Mouse (Mus musculus) gastrocnemius, postnatal 14 days (tissue): ENCODE measurements at regions not wholly inside any gene's neighbourhood (a gene's known extent, or its start where the extent isn't known, plus 50 kb on each side); places are given as distances from the start of the nearest gene placed in this dataset.

ENCODE experiments used
- DNase-seq: peaks from one replicate; pipeline ENCODE4 v3.0.0; 2021; ENCODE audit warnings: mixed read lengths
- intact Hi-C: fragments of 180-260 bp; cut with DNase I; formaldehyde crosslinking; loops from one replicate; pipeline ENCODE4 v1.15.1; 2025; ENCODE audit warnings: low total_unique reads

DNA sequence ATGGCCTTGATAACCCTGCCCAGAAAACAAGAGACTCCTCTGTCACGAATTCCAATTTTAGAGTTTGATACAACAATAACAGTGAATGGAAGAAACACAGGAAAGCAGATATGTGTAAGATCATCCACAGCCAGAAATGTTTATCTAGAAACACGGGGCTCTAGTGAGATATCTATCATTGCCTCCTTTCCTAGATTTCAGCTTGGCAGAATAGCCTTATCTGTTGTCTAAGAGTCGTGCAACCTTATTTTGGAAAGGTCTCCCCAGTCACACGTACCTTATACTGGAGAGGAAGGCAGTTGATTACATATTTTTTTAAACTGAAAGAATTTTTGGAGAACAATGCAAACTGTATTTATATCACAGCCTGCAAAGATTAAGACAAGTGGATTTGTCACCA is 61.6 kb downstream of the Gm10295 start:
- intact Hi-C loops = no loop called here
- DNase-seq = no peak

DNA sequence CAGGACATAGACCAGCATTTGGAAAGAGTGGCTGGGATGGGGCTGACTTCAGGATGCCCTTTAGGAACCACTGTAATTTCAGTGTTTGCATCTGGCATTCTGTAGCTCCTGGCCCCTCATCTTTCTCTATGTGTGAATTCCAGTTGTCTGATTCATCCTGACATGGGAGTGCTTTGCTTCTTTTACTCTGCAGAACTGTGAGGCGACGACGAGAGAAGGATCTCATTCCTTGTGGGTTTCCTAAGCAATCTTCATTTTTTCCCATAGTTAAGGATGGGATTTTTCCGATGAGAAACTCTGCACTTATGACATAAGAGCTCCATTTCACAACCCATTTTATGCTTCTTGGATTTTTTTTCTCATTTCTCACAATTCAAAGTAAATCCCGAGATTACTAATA is 62.0 kb downstream of the Gm10295 start:
- DNase-seq = no peak
- intact Hi-C loops = no loop called here

DNA sequence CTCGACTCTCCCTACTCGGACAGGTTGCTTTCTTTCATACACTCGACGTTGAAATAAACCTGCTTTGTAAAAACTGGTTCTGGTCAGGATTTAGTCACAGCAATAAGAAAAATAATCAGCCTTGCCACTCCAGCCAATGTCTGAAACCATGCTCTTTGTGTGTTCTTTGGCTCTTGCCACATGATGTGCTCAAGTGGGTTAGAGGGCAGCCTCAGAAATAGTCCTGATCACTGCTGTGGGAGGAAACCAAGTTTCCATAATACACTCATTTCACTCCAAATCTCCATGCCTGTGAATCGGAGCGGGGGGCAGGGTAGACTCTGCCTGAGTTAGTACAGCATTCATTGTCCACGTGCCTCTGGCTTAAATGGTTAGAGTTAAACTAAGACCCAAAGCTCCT is 63.8 kb downstream of the Gm10295 start:
- DNase-seq = no peak
- intact Hi-C loops = no loop called here

DNA sequence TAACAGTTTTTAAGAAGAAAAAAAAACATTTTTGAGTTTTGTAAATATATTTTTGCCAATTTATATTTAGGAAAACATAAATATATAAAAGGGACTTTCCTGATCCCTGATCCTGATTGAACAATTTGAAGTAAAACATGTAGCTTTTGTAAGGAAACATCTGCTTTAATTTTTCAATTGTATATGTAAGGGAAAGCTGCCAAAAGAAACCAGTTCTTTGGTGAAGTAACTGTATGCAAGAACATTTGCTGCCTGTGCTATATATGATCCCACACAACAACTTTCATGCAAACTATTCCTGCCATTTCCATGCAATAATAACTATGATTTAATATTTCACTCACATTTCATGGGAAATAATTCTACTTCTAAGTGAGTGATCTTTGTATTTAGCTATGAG is 67.0 kb downstream of the Gm10295 start:
- intact Hi-C loops = loop anchor here (5.0 kb wide), 1 partner anchor 1822 kb away; no protein-coding TSS in a partner anchor
- no peak for DNase-seq

DNA sequence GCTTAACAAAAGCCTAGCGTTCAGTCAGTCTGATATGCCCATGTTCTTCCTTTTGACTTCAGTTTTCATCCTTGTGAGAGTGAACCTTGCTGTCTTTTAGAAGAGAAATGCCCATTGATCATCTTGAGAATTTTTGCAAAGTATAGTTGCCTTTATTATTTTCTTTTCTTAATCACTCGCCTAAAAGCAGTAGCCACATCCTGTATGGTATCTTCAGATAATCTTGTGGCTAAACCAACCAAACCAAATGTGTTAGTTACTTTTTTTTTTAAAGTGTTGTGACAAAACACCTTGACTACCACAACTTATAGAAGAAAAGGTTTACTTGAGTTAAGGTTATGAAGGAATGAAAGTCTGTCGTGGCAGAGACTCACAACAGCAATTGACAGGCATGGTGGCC is 67.9 kb downstream of the Gm10295 start:
- no peak for DNase-seq
- intact Hi-C loops = loop anchor here (5.0 kb wide), 1 partner anchor 1821 kb away; no protein-coding TSS in a partner anchor

DNA sequence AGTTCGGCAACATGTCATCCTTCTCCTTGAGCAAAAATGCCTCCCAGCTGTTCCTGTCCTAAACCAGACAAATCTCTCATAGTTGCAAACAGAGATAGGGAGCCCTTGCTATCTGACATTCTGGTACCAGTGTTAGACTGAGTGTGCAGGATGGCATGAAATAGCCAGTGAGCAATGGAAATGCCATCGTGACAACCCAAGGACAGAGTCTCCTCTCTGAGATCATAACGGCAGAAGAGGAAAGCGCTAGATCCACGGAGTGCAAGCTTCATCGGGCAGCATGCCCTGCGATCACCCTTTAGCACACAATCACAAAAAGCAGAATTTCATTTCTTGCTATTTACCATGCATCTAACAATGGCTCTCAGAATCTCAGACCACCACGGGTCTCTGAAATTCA is 85.2 kb downstream of the Gm10295 start:
- DNase-seq = no peak
- intact Hi-C loops = no loop called here

DNA sequence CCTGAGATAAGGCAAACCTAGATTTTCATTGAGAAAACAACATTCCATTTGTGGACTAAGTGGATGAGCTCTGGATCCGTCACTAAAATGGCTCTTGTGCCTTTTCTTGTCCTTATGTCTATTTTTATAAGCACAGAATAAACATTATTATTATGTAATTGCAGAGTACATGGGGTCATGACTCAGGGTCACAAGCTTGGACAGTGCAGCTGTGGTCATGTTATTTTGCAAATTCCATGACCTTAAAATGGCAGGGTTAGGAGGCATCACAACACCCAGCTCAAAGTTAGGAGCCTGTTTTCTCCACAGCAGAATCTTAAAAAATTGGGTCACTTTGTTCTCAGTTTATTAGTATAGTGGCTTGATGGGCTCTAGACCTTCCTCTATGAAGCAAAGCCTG is 87.2 kb downstream of the Gm10295 start:
- intact Hi-C loops = no loop called here
- no peak for DNase-seq

DNA sequence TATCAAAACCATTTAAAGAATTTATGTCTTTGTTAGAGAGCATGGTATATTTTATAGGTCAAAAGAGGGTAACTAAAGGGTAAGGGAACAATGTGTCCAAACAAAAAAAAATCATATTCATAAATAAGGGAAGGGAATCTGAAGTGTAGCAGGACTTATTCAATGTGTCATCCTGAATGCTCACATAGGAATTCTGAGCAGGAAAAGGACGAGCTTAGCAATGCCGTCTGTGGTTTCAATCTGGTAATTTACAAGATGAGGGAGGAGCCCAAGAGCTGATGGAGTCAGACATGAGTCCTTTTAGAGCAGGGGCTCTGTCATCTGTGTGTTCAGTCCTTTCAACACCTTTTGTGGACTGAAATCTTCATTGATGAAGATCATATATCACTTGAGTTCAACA is 101.6 kb downstream of the Gm10295 start:
- intact Hi-C loops = no loop called here
- no peak for DNase-seq

DNA sequence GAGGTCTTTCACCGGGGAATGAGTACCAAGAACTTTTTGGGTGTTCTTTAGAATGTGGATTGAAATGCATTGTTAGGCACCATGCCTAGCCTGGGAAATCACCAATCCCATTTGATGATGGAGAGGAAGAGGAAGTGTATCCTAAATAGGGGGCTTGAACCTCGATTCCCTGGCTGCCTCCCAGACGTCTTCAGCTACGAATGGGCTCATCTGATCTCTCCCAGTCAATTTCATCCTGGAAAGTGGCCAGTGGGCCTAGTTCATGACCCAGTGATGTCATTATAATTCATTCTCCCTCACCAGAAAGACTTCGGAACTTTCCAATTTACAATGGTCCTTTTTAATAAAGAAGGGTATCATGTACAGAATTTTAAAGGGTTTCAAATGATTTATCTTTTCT is 102.1 kb downstream of the Gm10295 start:
- intact Hi-C loops = no loop called here
- no peak for DNase-seq

DNA sequence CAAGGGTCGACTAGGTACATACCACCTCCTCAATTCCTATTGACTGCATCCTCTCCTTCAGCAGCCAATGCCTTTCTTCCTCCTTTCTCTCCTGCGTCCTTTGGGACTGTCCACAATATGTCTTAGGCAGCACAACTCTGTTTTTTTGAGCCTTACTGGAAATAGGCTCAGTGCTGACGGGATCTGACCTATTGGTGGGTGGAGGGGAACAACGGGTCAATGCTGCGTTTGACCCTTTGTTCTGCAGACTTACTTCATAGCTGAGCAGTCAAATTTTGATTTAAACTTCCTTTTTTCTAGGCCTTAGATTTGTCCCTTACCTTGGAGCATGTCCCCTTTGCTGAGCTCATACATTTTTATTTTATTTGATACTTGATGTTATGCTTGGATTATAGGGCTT is 103.4 kb downstream of the Gm10295 start:
- no peak for DNase-seq
- intact Hi-C loops = no loop called here

DNA sequence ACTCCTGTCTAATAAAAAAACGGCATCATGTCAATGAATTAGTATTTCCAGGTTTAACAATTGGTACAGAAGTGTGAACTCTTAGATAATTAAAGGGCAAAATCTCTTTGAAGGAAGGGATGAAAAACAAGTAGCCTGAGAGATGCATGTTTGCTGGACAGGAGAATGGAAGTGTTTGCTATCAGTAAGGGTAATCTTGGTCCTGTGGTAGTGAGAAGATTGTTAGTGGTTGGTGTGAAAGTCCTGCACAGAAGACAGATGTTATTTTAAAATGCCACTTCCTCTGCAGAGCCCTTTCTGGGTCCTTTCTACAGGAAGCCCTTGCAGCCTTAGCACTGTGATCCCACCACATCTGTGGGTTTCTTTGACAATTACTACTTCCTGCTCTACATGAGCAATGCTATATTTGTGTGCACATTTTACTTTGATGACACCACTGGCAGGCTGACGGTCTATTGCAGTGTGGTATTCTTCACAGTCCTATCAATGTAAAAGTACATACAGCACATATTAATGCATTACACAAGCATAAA is 108.8 kb downstream of the Gm10295 start:
- DNase-seq = no peak
- intact Hi-C loops = no loop called here

DNA sequence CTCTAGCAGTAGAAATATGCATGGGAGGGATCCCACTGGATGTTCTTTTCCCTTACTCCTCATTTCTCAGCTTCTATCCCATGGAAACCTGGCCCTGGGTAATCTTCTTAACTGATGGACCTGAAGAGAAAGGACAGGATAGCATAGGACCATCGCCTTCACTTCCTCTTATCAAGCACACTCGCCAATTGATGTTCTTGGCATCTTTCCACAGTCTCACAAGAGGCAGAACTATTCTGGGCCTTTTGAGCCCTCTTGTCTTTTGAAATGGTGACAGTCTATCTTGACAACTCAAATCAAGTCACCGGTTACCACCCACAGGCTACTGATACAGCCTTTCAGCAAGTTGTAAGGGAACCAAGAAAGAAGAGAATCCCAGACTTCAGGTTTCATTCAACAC is 112.1 kb downstream of the Gm10295 start:
- DNase-seq = no peak
- intact Hi-C loops = no loop called here

DNA sequence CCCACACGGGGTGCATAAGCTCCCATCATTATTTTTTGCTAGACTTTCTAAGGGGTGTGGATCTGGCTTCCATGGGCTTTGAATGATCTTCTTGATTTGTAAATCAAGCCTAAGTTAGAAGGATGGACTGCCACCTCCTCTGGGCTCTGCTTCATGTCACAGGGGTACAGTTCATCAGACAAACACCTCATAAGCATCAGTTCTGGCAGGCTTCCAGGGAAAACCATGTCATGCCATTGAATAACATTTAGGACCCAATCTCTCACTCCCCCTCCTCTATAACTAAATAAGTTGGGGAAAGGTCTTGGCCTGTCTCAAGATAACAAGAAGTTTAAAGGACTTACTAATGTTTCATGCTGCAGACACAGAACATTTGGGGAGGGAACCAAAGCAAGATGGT is 115.0 kb downstream of the Gm10295 start:
- DNase-seq = no peak

DNA sequence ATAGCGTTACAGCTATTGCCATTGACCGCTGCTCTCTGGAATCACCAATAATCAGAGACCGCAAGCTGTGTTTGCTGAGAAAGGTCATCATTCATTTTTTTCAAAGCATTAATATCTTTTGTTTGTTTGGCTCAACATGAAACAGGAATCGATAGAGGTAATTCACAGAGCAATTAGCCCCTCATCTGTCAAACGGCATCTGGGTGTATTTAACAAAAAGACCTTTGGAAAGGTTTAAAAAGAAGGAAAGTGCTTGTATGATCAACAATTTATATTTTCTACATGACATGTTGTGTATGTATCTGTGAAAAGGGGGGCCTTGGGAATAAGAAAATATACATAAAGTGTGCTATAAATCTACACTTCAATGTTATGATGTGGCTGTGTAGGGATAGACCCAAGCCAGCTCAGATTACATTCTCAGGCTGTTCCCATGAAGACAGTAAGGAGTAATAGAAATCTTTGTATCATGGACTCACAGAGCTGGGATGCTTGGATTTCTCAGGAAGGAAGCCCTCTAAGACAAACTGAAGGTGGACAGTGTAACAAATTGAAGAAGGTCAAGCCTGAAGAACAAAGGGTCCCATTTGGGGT is 117.0 kb downstream of the Gm10295 start:
- no peak for DNase-seq
- intact Hi-C loops = no loop called here

More for the DNA sequence above, 115.0 kb downstream of the Gm10295 start:
- intact Hi-C loops = no loop called here

DNA sequence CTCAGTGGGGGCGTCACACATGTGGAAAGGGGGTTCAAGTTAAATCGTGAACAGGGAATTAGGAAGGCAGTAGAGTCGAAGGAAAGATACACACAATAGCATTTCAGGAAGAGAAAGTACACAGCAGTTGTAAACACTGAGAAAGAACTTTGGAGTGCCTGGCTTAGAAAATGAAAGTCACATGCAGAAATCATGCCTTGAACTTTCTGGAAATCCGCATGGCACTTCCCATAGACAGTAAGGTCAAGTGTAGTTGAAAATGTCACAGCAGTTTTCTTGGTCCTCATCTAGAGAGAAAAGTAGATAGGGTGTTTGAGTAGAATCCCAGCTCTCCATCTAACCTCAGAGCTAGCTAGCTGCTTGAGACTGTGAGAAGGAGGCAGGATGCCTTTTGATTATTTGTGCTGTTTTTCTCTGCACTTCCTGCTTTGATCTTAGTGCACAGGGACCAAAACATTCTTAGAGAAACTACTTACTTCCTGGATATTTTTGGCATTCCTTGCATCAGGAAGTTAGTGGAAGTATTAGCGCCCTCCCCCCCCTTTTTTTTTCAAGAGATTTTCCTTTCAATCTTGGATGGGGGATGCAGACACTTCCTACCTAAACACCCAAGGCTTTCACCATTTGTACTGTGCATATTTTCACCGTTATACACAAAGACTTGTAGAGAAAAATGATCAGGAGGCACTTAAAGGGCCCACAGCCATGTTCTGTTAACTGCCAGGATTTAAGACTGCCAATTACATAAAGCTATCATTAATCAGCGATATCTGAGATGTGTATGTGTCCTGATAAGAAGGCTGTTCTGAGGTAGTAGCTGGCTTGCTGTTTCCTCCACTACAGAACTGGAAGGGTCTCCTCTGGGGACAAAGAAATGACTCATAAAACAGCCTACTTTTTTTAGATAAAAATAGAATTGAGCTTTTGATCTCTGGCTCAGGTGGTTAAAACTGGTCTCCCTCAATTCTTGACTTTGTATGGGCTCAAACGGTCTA is 118.2 kb downstream of the Gm10295 start:
- intact Hi-C loops = no loop called here
- no peak for DNase-seq

DNA sequence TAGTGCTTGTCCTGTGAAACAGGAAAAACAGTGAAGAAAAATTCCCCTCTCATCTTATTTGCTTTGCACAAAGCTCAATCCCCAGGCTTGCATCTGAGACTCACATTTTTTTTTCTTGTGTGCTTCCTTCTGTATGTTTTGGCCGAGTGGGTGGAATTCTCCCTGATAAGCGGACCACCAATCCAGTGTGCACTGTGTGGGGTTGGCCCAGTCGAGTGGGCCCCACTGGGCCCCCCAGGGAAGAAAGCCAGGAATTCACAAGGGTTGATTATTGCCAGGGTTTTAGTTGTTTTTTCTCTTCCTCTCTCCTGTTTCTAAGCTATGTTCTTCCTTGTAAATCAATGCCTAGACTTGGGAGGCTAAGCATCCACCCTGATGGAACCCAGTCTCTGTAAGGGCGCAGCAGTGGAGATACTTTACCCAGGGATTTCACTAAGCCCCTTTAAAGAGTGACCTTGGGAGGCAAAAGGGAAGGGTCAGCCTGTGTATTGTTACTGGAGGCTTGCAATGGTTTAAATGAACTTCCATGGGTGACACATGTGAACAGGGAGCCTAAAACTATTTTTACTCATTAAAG is 120.3 kb downstream of the Gm10295 start:
- intact Hi-C loops = no loop called here
- DNase-seq = no peak

DNA sequence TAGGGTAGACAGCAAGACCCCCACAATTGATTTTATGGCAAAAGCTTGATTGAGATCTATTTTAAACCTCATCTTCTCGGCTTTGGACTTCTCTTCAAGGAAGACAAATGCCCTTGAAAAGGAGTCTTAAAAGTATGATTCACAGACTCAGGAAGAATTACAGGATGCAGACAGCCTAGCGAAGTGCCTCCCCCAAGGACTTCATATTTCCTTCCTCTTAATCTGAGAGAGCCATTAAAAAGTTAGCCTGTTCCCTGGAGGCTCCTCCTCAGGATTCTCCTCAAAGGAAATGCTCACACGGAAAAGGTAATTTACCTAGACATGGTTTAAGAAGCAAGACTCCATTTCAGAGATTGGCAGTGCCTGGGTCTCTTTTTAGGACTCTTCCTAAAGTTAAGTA is 122.1 kb downstream of the Gm10295 start:
- DNase-seq = no peak
- intact Hi-C loops = no loop called here

DNA sequence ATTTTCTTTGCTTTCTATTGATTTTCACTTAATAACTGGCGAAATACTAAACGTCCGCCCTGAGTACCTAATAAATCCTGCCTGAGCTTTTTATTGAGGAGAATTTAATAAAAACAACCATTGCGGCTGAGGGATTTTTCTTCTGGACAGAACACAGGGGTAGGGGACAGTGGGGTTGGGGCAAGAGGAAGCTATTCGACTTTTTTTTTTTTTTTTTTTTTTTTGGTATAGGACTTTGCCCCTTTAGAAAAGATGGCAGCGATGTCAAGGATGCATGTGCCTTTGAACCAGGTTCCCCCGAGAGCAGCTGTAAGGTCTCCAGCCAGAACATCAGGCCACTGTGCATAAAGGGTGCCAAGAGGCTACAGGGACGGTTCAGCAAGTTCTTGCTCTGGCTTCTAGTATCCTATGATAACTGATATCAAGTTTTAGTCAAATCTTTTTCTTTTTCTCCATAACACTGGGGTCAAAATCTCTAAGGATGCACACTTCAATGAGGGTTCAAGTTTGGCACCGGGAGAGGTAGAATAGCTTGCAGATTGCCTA is 126.9 kb downstream of the Gm10295 start:
- intact Hi-C loops = no loop called here
- no peak for DNase-seq

DNA sequence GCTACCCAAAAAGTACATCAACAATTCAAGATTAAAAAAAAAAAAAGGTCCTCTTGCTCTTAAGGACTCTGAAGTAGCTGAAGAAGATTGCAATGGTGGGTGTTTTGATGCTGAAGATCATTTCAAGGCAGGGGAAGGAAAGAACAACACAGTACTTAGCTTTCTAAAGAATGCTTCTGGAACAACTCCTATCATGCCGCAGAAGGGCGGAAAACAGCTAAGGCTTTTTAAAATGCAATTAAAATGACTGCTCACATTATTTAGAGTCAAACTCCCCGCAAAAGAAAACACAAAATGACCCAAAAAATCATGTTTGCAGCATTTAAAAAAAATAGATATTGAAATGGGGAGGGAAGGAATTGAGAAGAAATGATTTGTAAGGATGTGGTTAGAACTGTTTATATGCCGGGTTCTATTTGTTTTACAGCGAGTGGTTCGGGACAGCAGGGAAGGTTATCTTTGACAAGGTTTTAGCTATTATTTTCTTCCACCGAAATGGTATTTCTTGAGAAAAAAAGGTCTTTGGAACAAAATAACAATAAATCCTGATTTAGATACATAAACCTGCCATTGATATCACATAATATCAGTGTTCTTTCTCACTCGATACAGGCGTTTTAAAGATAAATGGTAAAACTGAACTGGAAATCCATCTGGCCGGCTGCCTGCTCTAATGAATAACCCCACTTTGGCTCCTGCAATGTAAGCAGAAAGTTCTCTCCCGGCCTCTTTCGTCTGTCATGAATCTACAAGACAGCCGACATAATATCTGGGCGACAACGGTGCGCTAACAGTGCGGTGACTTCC is 127.6 kb downstream of the Gm10295 start:
- intact Hi-C loops = no loop called here
- DNase-seq = no peak
